Mouse (Mus musculus) lung, postnatal 0 days (tissue): Measurements from ENCODE around the gene Dennd2a.

Experiments
- CTCF ChIP-seq: IDR thresholded peaks from 2 replicates; pipeline ENCODE4 v1.5.1; 2016; ENCODE audit warnings: antibody characterized with exemption, mild to moderate bottlenecking
- EP300 ChIP-seq: IDR thresholded peaks from 2 replicates; pipeline ENCODE4 v1.6.1; 2016; ENCODE audit warnings: antibody characterized with exemption, mild to moderate bottlenecking, control low read depth

DNA sequence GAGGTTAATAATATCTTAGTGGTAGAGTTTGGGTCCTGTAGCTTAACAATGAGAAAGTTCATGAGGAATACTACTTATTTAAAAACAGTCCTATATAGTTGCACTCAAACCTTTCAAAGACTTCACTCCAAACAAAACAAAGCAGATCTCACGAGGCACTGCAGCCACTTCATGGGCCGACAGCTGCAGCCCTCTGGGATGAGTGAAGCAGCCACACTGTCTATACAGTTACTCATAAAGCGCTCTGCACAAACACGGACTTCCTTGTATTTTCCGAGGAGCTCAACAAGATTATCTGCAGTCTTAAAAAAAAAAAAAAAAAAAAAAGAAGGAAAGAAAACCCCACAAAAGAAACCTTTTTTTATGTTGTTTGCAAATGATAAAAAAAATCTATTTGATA is 49.7 kb upstream of the Dennd2a start:
- TF ChIP-seq EP300 (no peak), CTCF (no peak)
